Mouse (Mus musculus) heart, adult 9 months (tissue): ENCODE results near the gene Mbnl2.
A peak's percentile ranks its signal among the peaks of the same experiment; 100 is the strongest.

ENCODE experiments used
- DNase-seq, 2 experiments: peaks; one replicate each; pipeline ENCODE4 v3.0.0; 2022; ENCODE audit warnings: low spot score in 2 of 2

Gene Mbnl2

DNA sequence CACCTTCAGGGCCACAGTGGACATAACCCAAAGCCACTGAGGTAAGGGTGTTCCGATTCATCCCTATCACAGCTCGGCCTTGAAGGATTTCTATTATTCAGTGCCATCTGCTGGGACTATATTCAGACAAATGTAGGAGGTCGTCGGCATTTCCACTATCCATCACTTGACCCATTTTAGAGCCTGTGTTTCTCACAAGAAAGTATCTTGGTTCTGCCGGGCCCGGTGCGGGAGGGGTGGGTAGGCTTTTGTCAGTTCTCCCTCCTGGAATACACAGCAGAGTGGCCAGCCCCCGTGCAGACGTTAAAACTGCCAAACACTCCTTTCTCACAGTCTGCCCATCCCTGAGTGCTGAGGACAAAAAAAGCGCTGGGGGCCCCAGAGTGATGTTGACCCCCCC lies 134.4 kb downstream of the Mbnl2 start:
- DNase-seq: no peak

DNA sequence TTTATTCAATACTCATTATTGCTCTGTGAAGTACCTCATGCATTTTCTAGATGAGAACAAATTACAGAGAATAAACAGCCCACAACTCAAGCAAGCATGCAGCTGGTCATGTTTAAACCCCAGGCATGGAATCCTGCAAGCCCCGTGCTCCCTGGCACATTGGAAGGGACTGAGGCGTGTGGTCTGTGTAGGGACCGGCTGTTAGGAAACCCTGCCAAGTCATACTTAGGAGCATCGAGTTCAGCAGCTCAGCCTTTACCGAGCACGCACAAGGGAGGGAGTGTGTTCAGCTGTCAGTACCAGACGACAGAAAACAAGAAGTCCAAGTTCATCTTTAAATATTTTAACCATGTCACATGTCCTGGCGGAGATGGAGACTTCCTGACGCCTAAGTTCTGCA lies 141.4 kb downstream of the Mbnl2 start:
- no peak for DNase-seq

DNA sequence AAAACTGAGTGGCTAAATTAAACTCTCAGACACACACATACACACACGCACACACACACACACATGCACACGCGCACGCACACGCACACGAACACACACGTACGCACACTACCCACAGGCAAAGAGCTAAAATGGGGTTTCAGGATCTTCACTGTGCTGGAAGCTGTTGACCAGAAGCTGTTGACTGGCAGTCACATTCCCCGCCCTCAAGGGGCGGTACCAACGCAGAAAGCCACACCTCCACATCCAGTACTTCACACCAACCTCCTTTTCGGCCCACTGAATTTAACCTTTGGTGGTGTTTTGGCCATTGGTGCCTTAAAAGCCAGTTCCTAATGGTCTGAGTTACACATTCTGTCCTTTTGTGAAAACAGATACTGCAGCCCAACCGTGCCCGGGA lies 143.5 kb downstream of the Mbnl2 start:
- DNase-seq: no peak

DNA sequence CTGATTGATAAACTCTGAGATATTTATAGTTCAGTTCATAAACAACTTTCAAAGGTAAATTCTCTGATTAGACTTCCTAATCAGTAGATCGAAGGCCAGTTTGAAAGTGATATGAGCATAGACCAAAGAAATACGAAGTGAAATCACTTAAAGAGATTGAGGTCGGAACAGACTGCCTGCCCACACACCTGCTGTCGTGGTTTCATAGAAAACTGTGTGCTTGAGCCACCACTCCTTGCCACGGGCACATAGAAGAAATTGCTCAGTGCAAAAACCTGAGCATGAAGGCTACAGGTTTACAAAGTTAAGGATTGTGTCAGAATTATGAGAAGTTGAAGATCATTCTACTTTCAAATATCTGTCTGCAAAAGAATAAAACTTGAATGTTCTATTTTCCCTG lies 153.0 kb downstream of the Mbnl2 start:
- no peak for DNase-seq

DNA sequence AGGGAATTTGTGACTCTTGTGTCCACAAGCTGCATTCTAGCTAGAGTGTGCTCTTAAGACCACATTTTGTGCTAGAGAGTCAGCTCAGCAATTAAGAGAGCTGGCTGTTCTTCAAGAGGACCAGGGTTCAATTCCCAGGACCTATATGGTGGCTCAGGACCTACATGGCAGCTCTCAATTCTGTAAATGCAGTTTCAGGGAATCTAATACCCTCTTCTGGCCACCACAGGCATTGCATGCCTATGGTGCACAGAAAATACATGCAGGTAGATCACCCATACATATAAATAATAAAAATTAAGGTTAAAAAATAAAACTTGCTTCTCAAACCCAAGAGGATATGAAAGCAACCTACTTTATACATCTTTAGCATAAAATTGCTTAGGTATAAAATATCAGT lies 157.3 kb downstream of the Mbnl2 start:
- no peak for DNase-seq

DNA sequence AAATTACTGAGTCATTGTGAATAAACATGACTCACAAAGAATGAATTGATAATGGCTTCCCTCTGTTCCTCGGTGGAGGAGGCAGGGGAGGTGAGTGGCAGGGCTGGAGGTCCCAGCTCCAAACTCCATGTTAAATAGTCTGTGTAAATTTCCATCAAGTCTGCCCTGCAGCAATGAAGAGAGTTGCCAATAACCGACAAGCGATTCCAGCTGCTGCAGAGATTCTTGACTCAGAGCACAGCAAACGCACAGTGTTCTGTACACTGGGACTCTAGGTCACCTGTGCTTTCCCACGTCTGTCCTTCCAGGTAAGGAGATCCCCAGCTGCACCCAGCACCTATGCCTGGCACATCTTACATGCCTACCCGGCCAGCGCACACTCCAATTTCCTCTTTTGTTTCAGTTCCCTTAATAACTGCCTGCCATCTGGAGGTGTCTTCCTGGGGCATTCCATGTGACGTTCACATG lies 158.5 kb downstream of the Mbnl2 start:
- DNase-seq: no peak

DNA sequence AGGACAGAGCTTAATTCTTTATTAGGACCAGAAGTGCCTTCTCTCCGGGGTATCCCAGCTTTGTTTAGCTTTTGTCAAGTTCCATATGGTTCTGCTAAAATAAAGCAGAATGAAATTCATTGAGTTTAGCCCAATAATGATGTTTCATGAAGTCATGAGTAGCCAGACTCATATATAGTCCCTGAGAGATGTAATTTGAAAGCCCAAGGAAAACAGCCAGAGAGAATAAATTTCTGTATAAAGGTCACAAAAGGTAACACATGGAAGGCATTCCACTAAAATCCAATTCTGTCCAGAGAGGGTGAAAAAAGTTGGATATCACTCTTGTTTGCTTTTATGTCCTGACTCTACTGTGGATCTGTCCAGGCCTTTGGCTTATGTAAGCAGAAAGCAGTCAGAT lies 159.4 kb downstream of the Mbnl2 start:
- DNase-seq: no peak

DNA sequence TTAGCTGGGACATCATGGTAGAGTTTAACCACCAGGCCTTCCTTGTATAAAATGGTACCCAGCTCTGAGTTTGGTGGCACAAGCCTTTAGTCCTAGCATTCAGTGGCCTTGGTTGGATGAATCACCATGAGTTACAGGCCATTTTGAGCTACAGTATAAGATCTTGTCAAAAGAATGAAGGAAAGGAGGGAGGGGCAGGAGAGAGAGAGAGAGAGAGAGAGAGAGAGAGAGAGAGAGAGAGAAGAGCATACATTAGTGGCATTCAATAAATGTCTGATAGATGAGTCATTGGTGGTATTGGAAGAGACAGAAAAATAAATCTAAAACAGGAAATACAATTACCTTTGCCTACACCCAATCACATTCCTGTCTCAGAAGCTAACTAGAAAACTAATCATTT lies 165.2 kb downstream of the Mbnl2 start:
- DNase-seq: no peak

DNA sequence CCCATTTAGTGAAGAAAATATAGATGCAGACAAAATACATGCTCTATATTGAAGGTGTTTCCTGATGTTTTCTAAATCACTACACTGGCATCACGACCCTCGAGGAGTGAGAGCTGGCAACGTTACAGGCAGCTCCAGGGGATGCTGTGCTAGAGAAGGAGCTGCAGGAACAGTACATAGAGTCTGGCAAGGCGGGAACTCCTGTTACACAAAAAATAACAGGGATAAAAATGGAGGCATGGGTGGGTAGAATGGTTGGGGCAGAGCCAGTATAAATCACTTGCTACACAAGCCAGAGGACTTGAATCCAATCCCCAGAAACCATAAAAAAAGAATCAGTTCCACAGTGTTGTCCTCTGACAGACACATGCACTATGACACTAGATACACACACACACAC lies 165.8 kb downstream of the Mbnl2 start:
- no peak for DNase-seq

DNA sequence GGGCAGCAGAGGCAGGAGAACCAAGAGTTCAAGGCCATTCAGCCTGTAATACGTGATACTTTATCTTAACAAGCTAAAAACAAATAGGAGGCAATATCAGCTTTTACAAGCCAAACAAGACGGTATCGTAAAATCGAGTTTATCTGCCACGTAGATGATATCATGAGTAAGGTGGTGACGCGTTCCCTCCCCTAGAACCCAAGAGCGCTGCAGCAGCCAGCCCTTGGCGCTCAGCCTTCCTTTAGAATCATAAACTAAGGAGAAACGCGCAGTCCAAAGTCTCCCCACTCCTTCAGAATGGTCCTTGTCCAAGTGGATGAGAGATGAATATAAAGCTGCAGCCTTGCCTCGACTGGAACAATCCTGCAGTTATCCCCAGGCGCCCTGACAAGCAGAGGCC lies 166.4 kb downstream of the Mbnl2 start:
- no peak for DNase-seq

DNA sequence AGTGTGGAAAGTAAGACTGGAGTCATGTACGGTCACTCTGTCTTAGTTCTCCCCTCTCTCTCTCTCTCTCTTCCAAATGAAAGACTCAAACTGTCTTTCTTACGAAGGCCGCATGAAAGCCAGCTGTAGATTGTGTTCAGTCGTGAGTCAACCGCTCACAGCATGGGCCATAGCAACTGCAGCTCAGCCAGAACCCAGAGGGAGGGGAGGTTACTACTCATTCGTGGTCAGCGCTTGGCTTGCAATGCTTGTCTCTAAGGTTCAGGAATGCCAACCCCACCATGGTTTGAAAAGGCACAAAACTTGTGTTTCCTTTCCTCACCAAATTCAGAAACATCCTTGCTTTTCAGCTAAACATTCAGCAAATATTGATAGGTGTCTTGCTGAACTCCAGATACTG lies 178.8 kb downstream of the Mbnl2 start:
- DNase-seq: no peak

DNA sequence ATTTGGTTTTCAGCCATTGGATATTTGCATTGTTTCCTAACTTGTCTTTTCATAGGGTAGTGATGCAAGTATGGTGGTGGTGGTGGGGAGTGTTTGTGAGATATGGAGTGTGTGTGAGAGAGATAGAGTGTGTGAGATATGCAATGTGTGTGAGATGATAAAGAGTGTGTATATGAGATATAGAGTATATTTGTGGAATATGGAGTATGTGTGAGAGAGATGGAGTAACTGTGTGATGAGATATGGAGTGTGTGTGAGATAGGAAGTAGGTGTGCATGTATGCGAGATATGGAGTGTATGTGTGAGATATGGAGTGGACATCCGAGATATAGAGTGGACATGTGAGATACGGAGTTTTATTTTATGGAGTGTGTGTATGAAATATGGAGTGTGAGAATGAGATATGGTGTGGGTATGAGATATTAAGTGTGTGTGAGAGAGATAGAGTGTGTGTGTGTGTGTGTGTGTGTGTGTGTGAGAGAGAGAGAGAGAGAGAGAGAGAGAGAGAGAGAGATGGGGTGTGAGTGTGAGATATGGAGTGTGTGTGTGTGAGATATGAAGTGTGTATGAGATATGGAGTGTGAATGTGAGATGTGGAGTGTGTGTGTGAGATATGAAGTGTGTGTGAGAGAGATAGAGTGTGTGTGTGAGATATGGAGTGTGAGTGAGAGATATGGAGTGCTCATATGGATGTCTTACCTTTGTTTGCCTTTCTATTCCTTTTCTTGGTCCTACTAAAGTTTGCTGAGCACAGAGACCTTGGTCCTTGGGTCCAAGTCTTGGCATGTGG lies 188.7 kb downstream of the Mbnl2 start:
- no peak for DNase-seq

DNA sequence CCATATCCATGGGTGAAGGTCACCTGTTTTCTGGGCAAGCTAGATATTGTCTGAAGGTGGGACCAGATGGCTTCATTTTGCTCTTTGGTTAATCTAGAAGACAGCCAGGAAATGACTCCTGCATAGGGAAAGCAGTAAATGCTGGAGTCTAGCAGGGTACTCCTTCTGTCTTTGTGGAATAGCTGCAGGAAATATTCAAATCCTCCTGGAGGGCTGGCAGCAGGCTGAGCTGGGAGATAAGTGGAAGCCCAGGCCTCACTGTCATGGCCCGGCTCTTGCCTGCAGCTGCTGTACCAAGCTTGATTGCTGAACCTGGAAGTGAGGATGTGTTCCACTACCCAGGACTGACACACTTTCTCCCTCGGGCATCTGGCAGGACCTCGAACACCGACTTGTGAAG lies 191.3 kb downstream of the Mbnl2 start:
- no peak for DNase-seq

DNA sequence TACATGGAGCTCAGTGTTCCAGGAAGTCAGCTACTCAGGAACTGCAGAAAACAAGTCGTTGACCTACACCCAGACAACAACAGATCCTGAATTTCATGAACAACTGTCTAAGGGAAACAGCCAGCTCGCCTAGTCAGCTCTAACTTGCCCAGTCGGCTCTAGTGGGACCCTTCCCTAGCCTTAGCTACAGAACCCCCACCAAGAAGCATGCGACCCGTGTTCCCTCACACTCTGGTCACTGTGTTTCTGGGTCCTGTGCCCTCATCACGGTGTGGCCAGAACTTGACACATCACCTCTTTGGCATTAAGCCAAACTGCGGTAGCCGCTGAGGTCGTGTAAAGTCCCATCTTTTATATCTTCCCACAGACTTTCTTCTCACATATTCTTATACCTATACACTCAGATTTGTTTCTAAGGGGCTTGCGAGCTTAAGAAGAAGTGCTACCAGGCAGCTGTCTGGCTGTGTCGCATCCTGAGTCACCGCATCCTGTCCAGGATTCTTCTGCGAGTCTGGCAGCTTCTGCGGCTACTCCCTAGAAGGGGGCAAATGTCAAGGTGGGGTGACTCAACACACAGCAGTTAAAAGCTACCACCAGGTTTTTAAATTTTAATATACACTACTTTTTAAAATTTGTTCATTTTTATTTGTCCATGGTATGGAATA lies 193.8 kb downstream of the Mbnl2 start:
- DNase-seq: no peak

DNA sequence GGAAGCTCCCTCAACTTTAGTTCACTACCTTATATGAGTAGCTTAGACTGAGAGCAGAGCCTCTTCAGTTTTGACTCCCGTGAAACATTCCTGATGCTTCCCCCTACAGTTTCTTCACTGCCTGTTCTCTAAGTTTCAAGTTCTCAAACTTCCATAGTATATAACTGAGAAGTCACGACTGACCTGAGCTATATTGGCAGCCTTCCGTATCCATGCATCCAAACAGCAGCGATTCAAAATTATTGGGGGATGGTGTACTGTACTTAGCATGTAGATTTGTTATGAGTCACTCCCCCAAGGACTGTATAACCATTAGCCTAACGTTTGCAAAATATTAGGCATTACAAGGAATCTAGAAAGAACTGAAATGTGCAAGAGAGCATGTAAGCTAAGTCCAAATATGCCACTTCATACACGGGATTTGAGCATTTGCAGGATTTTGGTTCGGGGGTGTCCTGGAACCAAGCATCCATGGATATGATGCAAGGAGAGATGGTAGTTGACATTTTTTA lies 200.8 kb downstream of the Mbnl2 start:
- DNase-seq: no peak

DNA sequence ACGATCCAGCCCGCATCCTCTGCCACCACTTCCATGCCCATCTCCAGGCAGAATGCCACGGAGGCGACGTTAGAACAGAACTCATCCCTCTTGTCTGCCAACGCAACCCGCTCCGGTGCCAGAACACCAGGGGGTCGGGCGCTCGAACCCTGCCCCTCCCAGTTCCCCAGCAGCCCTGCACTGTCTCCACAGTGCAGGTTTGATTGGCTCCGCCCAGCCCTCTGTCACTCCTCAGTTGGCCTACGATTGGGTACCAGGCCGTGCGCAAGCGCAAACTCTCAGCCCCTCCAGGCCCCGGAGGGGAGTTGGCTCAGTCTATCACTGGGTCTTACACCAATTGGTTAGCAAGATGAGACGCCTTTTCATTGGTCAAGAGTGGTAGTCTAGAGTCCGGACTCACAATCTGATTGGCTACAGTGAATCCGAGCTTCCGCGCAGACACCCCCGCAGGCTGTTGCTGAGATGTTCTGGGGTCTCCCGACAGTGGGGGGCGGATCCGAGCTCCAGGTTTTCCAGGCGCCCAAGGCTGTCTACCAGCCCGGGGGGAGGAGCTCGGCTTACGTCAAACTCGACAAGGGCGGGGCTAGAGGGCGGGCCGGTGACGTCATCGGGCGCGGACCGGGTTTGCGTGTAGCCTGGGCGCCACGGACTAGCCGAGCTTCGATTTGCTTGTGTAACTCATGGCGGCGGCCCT lies 202.0 kb downstream of the Mbnl2 start:
- peak; percentile 98 to 99 for DNase-seq

DNA sequence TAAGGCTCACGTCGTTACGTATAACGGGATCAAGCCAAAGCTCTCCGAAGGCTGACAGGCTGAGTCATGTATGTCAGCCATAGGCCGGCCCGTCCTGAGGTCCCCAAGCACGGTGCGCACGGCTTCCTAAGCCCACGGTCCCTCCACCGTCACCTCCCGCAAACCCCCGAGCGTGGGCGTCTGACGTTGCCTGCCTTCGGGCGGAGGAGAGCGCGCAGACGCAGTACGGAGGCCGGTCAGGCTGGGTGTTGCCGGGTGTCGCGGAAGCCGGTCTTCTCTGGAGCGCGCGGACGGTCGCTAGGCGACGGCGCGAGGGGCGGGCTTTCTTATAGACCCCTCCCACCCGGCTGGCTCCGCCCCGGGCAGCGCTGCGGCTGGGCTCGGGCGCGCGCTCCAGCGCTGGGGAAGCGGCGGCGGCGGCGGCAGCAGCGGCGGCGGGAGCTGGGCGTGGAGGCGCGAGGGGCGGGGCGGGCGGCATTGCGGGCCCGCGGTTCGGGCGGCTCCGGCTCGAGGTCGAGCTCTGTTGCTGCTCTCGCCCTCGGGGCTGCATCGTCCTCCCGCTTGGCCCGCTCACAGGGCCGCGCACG lies 202.6 kb downstream of the Mbnl2 start, which contains the start of gene Rap2a:
Rap2a (plus strand) TSS at position 463 of the 587 bp plus-strand sequence.
- peak; percentile 96 to 97 for DNase-seq

DNA sequence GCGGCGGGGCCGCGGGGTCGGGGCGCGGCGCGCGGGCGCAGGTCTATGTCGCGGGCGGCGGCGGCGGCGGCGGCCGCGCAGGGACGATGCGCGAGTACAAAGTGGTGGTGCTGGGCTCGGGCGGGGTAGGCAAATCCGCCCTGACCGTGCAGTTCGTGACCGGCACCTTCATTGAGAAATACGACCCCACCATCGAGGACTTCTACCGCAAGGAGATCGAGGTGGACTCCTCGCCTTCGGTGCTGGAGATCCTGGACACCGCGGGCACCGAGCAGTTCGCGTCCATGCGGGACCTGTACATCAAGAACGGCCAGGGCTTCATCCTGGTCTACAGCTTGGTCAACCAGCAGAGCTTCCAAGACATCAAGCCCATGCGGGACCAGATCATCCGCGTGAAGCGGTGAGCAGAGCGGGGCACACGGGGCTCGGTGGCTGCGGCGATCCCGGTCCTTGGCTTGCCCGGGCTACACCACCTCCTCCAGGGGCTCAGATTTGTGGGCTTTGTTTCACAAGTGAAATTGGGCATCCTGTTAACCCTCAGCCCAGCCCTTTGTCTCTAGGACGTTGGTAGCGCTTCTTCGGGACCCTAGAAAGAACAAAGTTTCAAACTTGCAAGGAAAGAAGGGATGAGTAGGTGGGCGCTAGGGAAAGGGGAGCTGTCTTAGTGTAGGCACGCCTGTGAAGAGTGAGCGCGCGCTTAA lies 203.3 kb downstream of the Mbnl2 start:
- DNase-seq: peak in 1 of 2 experiments; percentile 16

DNA sequence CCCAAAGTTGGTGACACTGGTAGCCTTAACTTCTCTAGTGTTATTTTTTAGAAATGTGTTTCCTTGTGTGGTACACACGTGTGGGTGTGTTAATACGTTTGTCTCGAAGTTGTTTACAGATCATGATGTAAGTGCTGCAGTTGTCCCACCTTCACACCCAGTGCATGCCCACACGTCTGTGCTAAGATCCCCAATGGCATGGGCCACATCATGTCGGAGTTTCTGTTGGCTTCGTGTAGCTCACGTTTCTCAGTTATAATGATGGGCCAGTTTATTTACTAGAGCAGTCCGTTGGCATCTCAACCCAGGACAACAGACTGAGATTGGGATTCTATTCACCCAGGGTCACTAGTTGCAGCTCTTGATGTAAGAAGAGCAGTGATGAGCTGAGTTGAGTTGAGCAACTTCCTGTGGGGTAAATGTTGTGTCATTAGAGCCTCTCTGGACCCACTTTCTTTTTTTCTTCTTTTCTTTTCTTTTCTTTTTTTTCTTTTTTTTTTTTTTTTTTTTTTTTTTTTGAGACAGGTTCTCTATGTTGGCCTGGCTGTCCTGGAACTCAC lies 205.0 kb downstream of the Mbnl2 start:
- DNase-seq: no peak

DNA sequence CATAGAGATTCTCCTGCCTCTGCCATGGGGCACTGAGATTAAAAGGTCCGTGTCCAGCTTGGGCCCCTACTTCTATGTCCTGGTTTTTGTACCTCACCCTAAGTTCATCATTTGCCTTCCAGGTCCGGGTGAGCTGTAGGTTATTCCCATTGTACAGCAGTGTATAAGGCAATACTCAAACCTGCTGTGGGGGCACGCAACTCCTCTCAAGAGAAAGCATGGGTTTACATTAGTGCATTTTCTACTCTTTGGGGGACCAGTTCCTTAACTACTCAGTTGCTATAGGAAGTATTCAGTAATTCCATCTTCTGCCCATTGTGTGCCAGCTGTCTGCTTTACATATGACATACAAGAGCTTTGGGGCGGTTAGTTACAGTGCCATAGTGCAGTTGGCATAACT lies 205.5 kb downstream of the Mbnl2 start:
- DNase-seq: no peak
